Comparison of ENCODE assay signal across 21 mouse cellular contexts in genomic region chr11:8492332-8492731, GRCm38 (mm10).
DNase-seq lines count a peak whose midpoint lies in the region; ATAC-seq and TF ChIP-seq lines count a peak whose summit lies in the region.
"Had no signal": no experiment of that assay in that cellular context is flagged by ENCODE, and none has a peak within 500 bp of the region (broad histone marks: within the 10 kb centered on the region; RNA-seq: fewer than 3 reads in every experiment).

No protein-coding gene starts in this region.

- 0 out of 2 replicates have a peak, but pooled peaks cover 2% of the 10 kb centered on the region for H3K4me1 ChIP-seq in forebrain, embryonic 14.5 days (ENCODE audit: control insufficient read depth, insufficient read depth, low read length)
- H3K4me1 ChIP-seq in forebrain, embryonic 13.5 days: peaks cover 29% of the 10 kb centered on the region
- H3K4me1 ChIP-seq in midbrain, embryonic 16.5 days (ENCODE audit: control insufficient read depth, insufficient read depth, low read length): no peaks in the 10 kb centered on the region
- H3K4me1 ChIP-seq in midbrain, embryonic 14.5 days (ENCODE audit: control insufficient read depth, insufficient read depth, low read length): no peaks in the 10 kb centered on the region
- H3K4me1 ChIP-seq: neural tube, embryonic 12.5 days had no signal

- H3K27me3 ChIP-seq in forebrain, embryonic 14.5 days (replicated peaks; ENCODE audit: control insufficient read depth, insufficient read depth, low read length): no peaks in the 10 kb centered on the region
- no peaks in the 10 kb centered on the region for H3K27me3 ChIP-seq in forebrain, embryonic 13.5 days
- no peaks in the 10 kb centered on the region for H3K27me3 ChIP-seq in midbrain, embryonic 16.5 days (ENCODE audit: control insufficient read depth, insufficient read depth, low read depth, low read length)
- H3K27me3 ChIP-seq in midbrain, embryonic 14.5 days (ENCODE audit: control insufficient read depth, insufficient read depth, low read length): no peaks in the 10 kb centered on the region
- H3K27me3 ChIP-seq: embryonic facial prominence, embryonic 12.5 days; heart, embryonic 15.5 days; neural tube, embryonic 12.5 days; stomach, embryonic 15.5 days had no signal

- DNase-seq in forebrain, embryonic 14.5 days (ENCODE audit: low spot score): no peak
- DNase-seq in layer of hippocampus, adult 2 months (ENCODE audit: low spot score in 2 of 2): peak; percentile 18 to 29
- DNase-seq in layer of hippocampus, adult 9-10 months (ENCODE audit: low spot score): no peak
- no peak for DNase-seq in midbrain, embryonic 14.5 days
- peak; percentile 84 for DNase-seq in left cerebral cortex, postnatal 4 days
- DNase-seq: adrenal gland, postnatal 14 days; gastrocnemius, postnatal 36 days; heart, postnatal 4 days; lung, embryonic 14.5 days; lung, postnatal 36 days; thymus, adult 18-20 months; thymus, postnatal 4 days had no signal

- H3K36me3 ChIP-seq in forebrain, embryonic 14.5 days (ENCODE audit: control insufficient read depth, insufficient read depth, low read length): peaks cover 5% of the 10 kb centered on the region; the same call in 1 of the 2 replicates
- H3K36me3 ChIP-seq in forebrain, embryonic 13.5 days (ENCODE audit: poor library complexity, severe bottlenecking): peaks cover 18% of the 10 kb centered on the region
- H3K36me3 ChIP-seq in midbrain, embryonic 16.5 days (ENCODE audit: control insufficient read depth, insufficient read depth, low read length): no peaks in the 10 kb centered on the region
- no peaks in the 10 kb centered on the region for H3K36me3 ChIP-seq in midbrain, embryonic 14.5 days (ENCODE audit: control insufficient read depth, insufficient read depth, low read length)

- H3K4me3 ChIP-seq in forebrain, embryonic 14.5 days (ENCODE audit: low read depth, low read length): no peak overlapping the region
- H3K4me3 ChIP-seq in forebrain, embryonic 13.5 days: no peak overlapping the region
- no peak overlapping the region for H3K4me3 ChIP-seq in layer of hippocampus, adult 2 months
- no peak overlapping the region for H3K4me3 ChIP-seq in midbrain, embryonic 16.5 days (ENCODE audit: low read depth, low read length)
- H3K4me3 ChIP-seq in midbrain, embryonic 14.5 days (replicated peaks; ENCODE audit: low read depth, low read length): no peak overlapping the region
- H3K4me3 ChIP-seq: embryonic facial prominence, embryonic 12.5 days; erythroblast, embryonic 14.5 days; heart, embryonic 15.5 days; neural tube, embryonic 12.5 days; stomach, embryonic 15.5 days had no signal

- 0 out of 2 replicates have a peak, but pooled peaks have one; percentile 32 for ATAC-seq in forebrain, embryonic 14.5 days
- no peak for ATAC-seq in forebrain, embryonic 13.5 days
- 0 out of 2 replicates have a peak, but pooled peaks have one; percentile 2 for ATAC-seq in midbrain, embryonic 16.5 days
- ATAC-seq in midbrain, embryonic 14.5 days (ENCODE audit: low FRiP score, low TSS enrichment): no peak
- ATAC-seq: forebrain, embryonic 16.5 days; intestine, embryonic 16.5 days had no signal

- H3K27ac ChIP-seq in forebrain, embryonic 14.5 days (ENCODE audit: low read depth, low read length): no peak overlapping the region
- H3K27ac ChIP-seq in forebrain, embryonic 13.5 days: no peak overlapping the region
- H3K27ac ChIP-seq in layer of hippocampus, adult 2 months: no peak overlapping the region
- no peak overlapping the region for H3K27ac ChIP-seq in midbrain, embryonic 16.5 days (ENCODE audit: low read length)
- H3K27ac ChIP-seq in midbrain, embryonic 14.5 days (replicated peaks; ENCODE audit: low read depth, low read length): no peak overlapping the region
- H3K27ac ChIP-seq: embryonic facial prominence, embryonic 12.5 days; heart, embryonic 15.5 days; neural tube, embryonic 12.5 days; stomach, embryonic 15.5 days had no signal

- no peak for TF ChIP-seq CTCF in layer of hippocampus, adult 2 months (conservative IDR thresholded peaks at IDR 0.05)

- 94% methylated on average over 10 of the region's 10 CpGs for WGBS in forebrain, embryonic 14.5 days
- 91% methylated on average over 10 of the region's 10 CpGs for WGBS in forebrain, embryonic 13.5 days
- 89% methylated on average over 10 of the region's 10 CpGs for WGBS in midbrain, embryonic 16.5 days
- WGBS in midbrain, embryonic 14.5 days: 93% methylated on average over 10 of the region's 10 CpGs

- H3K9me3 ChIP-seq in forebrain, embryonic 14.5 days (replicated peaks; ENCODE audit: control insufficient read depth, low read length): no peaks in the 10 kb centered on the region
- no peaks in the 10 kb centered on the region for H3K9me3 ChIP-seq in forebrain, embryonic 13.5 days (replicated peaks)
- H3K9me3 ChIP-seq in midbrain, embryonic 16.5 days (replicated peaks; ENCODE audit: control insufficient read depth, low read length, poor library complexity, severe bottlenecking): no peaks in the 10 kb centered on the region
- H3K9me3 ChIP-seq in midbrain, embryonic 14.5 days (ENCODE audit: control insufficient read depth, low read length): no peaks in the 10 kb centered on the region
- H3K9me3 ChIP-seq: embryonic facial prominence, embryonic 12.5 days; heart, embryonic 15.5 days; neural tube, embryonic 12.5 days; stomach, embryonic 15.5 days had no signal

- intact Hi-C loops in left cerebral cortex, postnatal 4 days (cut with DNase I): no loop called here

- H3K4me2 ChIP-seq in forebrain, embryonic 14.5 days (ENCODE audit: low read length): no peak overlapping the region
- H3K4me2 ChIP-seq in forebrain, embryonic 13.5 days: no peak overlapping the region
- H3K4me2 ChIP-seq in midbrain, embryonic 16.5 days (ENCODE audit: low read length): no peak overlapping the region
- no peak overlapping the region for H3K4me2 ChIP-seq in midbrain, embryonic 14.5 days (ENCODE audit: low read length)
- H3K4me2 ChIP-seq: embryonic facial prominence, embryonic 12.5 days; heart, embryonic 15.5 days; lung, embryonic 14.5 days; neural tube, embryonic 12.5 days; stomach, embryonic 15.5 days had no signal

- H3K9ac ChIP-seq in forebrain, embryonic 14.5 days (ENCODE audit: low read length): no peak overlapping the region
- no peak overlapping the region for H3K9ac ChIP-seq in forebrain, embryonic 13.5 days
- H3K9ac ChIP-seq in midbrain, embryonic 16.5 days (ENCODE audit: low read depth, low read length): no peak overlapping the region
- no peak overlapping the region for H3K9ac ChIP-seq in midbrain, embryonic 14.5 days (replicated peaks; ENCODE audit: low read length)
- H3K9ac ChIP-seq: embryonic facial prominence, embryonic 12.5 days; heart, embryonic 15.5 days; lung, embryonic 14.5 days; neural tube, embryonic 12.5 days; stomach, embryonic 15.5 days had no signal

Comparison
In these comparisons a context has a peak if more than half of its experiments do, and no peak if none do; other contexts are left out.
1. ATAC-seq: peak in forebrain, embryonic 14.5 days (single experiment) and midbrain, embryonic 16.5 days (single experiment); none in forebrain, embryonic 13.5 days (single experiment) and midbrain, embryonic 14.5 days (single experiment).
2. DNase-seq: peak in layer of hippocampus, adult 2 months (2 of 2) and left cerebral cortex, postnatal 4 days (single experiment); none in forebrain, embryonic 14.5 days (single experiment), layer of hippocampus, adult 9-10 months (single experiment) and midbrain, embryonic 14.5 days (single experiment).